Mouse (Mus musculus) brain, embryonic 14.5 days (tissue): ENCODE results near the gene Col23a1.

ENCODE experiments used
- CTCF ChIP-seq: fragments of 200-500 bp; IDR thresholded peaks from 2 replicates; pipeline ENCODE4 v1.5.1; 2012; ENCODE audit warnings: inconsistent platforms, mild to moderate bottlenecking, moderate library complexity, borderline replicate concordance; ENCODE audit not compliant: insufficient read depth, insufficient read length; ENCODE audit errors: extremely low read depth
- POLR2A ChIP-seq: fragments of 200-500 bp; IDR thresholded peaks from 2 replicates; pipeline ENCODE4 v1.6.1; 2012; ENCODE audit warnings: mild to moderate bottlenecking, inconsistent platforms, borderline replicate concordance; ENCODE audit not compliant: poor library complexity, insufficient read depth, insufficient read length, severe bottlenecking; ENCODE audit errors: extremely low read depth

GRCm38 (mm10) chr11:51290066-51290955, 591 bp downstream of the Col23a1 start:
- TF ChIP-seq CTCF (peak; percentile 30; the same call in 1 of the 2 replicates), POLR2A (no peak)
